Mouse (Mus musculus) layer of hippocampus, adult 18-20 months (tissue): ENCODE data around the gene Teddm2. TPM values are rescaled to one million over a fixed set of nuclear protein-coding genes. Genes with fewer than 3 reads are reported as not detected.
A peak's percentile ranks its signal among the peaks of the same experiment; 100 is the strongest.

Source experiments
- DNase-seq, 2 experiments: peaks; one replicate each; pipeline ENCODE4 v3.0.0; 2022; ENCODE audit warnings: low spot score in 2 of 2
- long read RNA-seq: library from polyadenylated mRNA; stranded (forward); transcript quantifications from one replicate; pipeline ENCODE4 v2.0.0, GENCODE M21; 2021
- total RNA-seq, 2 experiments: library from RNA; stranded (reverse); gene quantifications; 2 replicates each; pipeline ENCODE4 v1.2.3; 2021

The Teddm2 gene
- total RNA-seq, result 1 to 10 TPM; 1.7 to 2.4 TPM
- long read RNA-seq, partial matches to known transcripts, result 0 of 4 reads
- long read RNA-seq, other reads (novel, unspliced or antisense), result 3 of 4 reads

GRCm38 (mm10) chr1:153899731-153900380, at the start of gene Teddm2, which contains the start of gene Glul:
Gene Teddm2, minus strand, starts transcription at chr1:153900228.
Gene Glul, plus strand, starts transcription at chr1:153899944.
- peak; percentile 91 to 97 for DNase-seq

DNA sequence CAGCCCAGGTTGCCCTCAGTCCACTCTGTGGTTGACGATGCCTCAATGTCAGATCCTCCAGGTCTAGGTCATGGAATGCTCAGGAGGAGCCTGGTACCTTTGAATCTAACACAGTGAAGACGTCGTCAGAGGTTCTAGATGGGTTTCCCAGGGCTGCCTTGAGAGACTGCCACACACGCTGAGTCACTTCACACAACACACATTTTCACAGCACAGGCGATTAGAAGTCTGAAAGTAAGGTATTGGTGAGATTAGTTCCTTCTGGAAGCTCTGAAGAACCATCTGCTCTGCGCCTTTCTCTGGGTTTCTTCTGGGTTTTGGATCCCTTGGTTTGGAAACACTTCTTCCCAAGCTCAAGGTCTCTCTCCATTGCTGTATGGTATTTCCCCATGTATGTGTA, 47.8 kb upstream of the Teddm2 start:
- DNase-seq, result peak in 1 of 2 experiments; percentile 21

DNA sequence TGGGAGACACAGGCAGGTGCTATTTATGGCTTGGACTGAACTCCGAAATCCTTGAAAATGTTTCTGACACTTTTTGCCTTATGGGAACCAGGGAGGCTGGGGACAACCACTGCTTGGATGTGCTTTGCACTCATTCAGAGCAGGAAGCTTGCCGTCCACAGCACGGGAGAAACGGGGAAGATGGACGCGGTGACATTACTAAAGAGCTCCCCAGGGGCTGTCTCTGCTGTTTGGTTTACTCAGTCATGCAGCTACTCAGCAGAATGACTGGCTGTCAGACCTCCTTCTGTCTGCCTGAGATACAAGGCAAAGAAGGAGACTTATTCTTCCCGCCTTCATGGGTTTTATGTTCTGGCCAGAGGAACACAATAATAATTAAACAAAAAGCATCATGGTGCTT, 46.9 kb upstream of the Teddm2 start:
- no peak for DNase-seq

- no peak for DNase-seq
These were observed 45.2 kb upstream of the Teddm2 start for GRCm38 (mm10) chr1:153945181-153945580.

- peak in 1 of 2 experiments; percentile 42 for DNase-seq
These were observed 41.0 kb upstream of the Teddm2 start for GRCm38 (mm10) chr1:153940986-153941385.

GRCm38 (mm10) chr1:153937025-153937424, 37.0 kb upstream of the Teddm2 start:
- no peak for DNase-seq

DNA sequence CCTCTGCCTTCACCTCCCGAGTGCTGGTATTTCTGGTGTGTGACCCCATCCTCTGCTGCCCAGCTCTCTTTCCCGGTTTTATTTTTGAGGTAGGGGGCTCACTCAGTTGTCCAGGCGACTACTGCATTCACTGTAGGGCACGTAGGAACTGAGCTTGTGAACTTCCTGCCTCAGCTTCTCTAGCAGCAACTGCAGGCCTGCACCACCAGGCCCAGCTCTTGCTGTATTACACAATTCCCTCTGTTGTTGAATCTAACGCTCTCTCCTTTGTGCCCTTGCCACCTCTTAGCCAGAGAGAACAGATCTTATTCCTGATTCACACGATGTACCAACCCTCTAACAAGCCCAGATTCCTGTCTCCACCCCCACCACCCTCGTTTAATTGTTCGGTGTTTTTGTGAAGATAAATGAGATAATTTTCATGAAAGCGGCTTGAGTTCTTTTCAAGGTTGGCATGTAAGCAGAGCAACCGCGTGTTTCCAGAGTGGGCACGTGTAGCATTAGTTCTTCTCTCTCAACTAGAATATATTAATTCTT, 35.9 kb upstream of the Teddm2 start:
- peak in 1 of 2 experiments; percentile 37 for DNase-seq

DNA sequence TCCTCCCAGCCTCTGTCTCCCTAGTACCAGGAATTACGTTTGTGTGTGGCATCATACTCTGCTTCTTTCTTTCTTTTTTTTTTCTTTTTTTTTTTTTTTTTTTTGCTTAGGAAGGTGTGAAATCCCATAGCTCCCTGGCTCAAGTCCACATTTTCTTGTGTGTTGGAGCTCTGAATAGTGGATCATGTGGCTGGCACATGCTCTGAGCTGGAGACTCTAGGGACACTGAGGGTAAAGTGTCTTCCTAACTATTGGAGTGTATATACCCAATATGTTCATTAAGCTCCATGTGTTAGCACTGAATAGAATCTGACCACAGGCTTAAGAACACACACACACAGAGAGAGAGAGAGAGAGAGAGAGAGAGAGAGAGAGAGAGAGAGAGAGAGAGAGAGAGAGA, 33.7 kb upstream of the Teddm2 start:
- no peak for DNase-seq

GRCm38 (mm10) chr1:153930431-153930830, 30.4 kb upstream of the Teddm2 start:
- no peak for DNase-seq

- no peak for DNase-seq
These were observed 24.7 kb upstream of the Teddm2 start for GRCm38 (mm10) chr1:153924395-153925385.

- DNase-seq, result no peak
These were observed 22.6 kb upstream of the Teddm2 start for GRCm38 (mm10) chr1:153922571-153923021.

- no peak for DNase-seq
These were observed 21.6 kb upstream of the Teddm2 start for GRCm38 (mm10) chr1:153921642-153922041.

DNA sequence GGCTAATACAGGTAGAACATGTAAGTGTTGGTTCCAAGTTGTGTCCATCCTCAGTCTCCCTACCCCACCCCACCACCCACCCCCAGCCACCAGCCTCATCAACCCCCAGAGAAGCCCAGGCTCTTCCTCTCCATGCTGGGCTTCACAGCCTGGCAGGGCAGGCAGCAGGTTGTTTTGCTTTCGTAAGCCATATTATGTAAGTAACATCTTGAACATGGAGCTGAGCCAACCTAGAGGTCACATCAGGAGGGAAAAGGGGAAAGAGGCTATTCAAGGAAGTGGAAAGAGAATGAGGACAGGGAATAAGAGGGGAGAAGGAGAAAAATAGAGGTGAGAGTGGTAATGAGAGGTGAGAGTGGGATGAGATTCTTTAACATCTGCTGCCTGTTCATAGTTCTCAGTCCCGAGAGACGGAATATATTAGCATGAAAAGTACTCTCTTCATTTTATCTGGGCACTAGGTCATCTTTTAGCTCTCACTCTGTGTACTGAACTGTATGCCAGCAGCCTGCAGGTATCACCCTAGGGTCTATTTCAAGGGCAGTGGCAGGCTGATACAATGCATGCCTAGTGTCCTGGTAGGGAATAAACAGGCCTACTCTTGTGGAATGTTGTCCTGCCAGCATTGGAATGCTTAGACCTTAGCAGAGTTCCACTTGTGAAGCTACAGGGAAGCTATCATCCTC, 18.6 kb upstream of the Teddm2 start:
- no peak for DNase-seq

DNA sequence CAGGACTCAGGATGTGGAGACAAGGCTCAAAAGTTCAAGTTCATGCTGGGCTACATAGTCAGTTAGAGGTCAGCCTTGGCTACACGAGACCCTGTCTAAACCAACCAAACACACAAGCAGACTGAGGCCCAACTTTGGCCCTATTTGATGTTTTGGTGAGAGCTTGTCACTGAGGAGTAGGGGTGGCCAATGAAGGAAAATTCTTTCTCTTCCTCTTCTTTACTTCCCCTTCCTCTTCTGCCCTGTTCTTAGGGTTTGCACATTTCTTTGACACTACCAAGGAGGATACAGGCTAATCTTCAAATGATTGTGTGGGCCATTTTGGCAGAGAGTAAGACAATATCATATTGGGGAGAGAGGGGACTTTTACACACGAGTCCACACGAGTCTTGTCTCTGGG, 13.8 kb upstream of the Teddm2 start:
- no peak for DNase-seq

DNA sequence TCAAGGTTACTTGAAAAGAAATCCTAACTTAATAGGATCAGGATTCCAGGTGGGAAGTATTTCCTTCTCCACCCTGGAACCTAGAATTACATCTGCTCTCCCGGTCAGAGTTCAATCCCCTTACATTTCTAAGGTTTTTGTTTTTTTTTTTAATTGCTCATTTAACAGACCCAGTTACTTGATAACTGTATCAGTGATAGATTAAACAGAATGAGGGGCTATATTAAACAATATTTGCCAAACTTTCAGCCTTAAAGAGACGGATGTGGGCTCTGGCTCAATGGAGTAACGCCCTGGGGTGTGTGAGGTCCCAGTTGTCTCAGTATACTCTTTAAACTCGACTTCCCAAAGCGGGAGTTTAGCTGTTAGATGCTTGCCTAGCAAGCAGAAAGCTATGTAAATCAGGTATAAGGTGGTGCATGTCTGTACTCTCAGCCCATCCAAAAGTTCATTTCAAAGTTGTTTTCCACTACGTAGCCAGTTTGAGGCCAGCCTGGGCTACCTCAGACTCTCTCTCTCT, 11.3 kb upstream of the Teddm2 start:
- DNase-seq, result no peak

DNA sequence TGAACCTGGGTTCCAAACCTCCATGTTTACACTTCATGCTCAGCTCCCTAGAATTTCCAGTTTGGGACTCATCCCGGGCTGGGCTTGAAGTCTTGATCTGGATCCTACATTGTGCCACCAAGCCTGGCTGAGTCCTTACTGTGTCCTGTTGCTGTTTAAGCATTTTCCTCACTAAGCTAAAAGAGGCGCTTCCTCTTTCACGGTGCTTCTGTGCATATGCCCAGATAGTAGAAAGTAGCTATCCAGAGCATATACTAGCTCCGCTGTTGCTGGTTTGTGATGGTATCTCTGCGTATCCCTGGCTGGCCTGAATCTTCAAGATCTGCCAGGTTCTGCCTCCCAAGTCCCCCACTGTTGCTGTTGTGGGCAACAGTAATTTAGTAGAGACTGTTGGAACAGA, 10.4 kb upstream of the Teddm2 start:
- DNase-seq, result no peak

DNA sequence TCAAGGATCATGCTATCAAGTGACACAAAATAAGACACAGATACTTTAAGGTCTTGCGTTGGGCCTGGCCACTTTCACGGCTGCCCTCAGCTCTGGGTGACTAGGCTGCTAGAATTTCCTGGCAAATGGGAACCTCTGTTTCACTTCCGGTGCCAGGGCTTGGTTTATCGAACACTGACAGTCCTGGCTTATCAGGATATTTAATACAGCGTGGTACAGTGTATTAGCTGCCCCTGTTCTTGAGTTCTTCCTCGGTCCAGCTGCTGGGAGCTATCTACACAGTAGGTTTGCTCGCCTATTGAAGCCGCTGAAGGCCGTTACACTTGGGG, 9.9 kb upstream of the Teddm2 start:
- DNase-seq, result no peak

GRCm38 (mm10) chr1:153909213-153909962, 9.4 kb upstream of the Teddm2 start:
- no peak for DNase-seq

GRCm38 (mm10) chr1:153908741-153909140, 8.7 kb upstream of the Teddm2 start:
- DNase-seq, result no peak

DNA sequence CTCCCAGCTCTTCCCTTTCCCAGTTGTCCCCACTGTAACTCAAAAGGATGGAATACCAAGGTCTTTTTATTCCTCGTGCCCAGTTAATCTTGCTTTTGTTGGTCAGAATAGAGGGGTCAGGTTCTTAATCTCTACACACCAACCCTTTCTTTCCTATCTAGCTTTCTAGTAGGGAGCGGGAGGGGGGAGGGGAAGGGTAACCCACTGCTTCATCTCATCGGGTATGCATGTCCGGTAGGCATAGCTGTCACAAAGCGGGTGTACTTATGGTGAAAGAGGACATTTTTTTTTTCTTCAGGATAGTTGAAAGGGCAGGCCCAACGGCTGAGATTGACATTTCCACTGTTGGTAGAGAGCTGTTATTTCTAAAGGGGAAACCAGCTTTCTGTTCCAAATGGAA, 8.2 kb upstream of the Teddm2 start:
- no peak for DNase-seq
